Mouse (Mus musculus): ENCODE data around the gene Apbb1ip.

- TF ChIP-seq CTCF (IDR thresholded peaks at IDR 0.05; ENCODE audit: low read depth) (no peak), EP300 (IDR thresholded peaks at IDR 0.05; ENCODE audit: low read depth) (no peak)
These were observed 26.0 kb upstream of the Apbb1ip start for GRCm38 (mm10) chr2:22747941-22748340.

Data from heart, postnatal 0 days (tissue).